Mouse (Mus musculus): ENCODE results near the gene Gm11555.

DNA sequence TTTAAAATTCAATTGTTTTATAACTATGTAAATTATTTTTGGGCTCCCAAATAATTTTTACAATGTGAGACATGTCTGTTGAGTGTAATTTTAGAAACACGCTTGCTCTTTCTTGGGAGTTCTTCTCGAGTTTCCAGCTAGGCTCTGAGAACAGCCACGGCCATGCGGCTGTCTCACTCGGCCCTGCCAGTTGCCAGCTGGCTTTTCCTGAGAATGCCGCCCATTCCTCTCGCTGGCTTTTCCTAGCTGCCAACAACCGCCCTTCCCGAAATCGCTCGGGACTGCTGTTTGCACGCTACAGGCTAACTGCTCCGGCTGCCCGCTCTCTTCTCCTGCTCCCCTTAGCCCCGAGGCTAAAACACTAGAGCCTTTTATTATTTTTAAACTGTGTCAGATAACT is 3.6 kb downstream of the Gm11555 start:
- TF ChIP-seq CTCF (IDR thresholded peaks at IDR 0.05; ENCODE audit: low read depth, low read length) (no peak), EP300 (IDR thresholded peaks at IDR 0.05; ENCODE audit: insufficient read depth, low read depth, low read length) (no peak)
